Mouse (Mus musculus) limb, embryonic 10.5 days (tissue): ENCODE measurements at regions not wholly inside any gene's neighbourhood (a gene's known extent, or its start where the extent isn't known, plus 50 kb on each side); places are given as distances from the start of the nearest gene placed in this dataset.

Experiments used
- DNase-seq: peaks from one replicate; pipeline ENCODE4 v3.0.0-alpha.2; 2017; ENCODE audit warnings: low spot score
- H3K27ac ChIP-seq: fragments of 300-500 bp; sonication (generic); 2 replicates; pipeline ENCODE4 v1.5.1; 2016; ENCODE audit warnings: mild to moderate bottlenecking
- H3K27me3 ChIP-seq: fragments of 300-500 bp; sonication (generic); 2 replicates; pipeline ENCODE4 v1.6.1; 2016; ENCODE audit warnings: low read depth, mild to moderate bottlenecking; ENCODE audit not compliant: poor library complexity, severe bottlenecking
- H3K36me3 ChIP-seq: fragments of 300-500 bp; sonication (generic); 2 replicates; pipeline ENCODE4 v1.6.1; 2016; ENCODE audit warnings: mild to moderate bottlenecking, moderate library complexity
- H3K4me1 ChIP-seq: fragments of 300-500 bp; sonication (generic); 2 replicates; pipeline ENCODE4 v1.6.1; 2016
- H3K4me3 ChIP-seq: fragments of 300-500 bp; sonication (generic); 2 replicates; pipeline ENCODE4 v1.5.1; 2016; ENCODE audit warnings: mild to moderate bottlenecking, moderate library complexity
- H3K9me3 ChIP-seq: fragments of 300-500 bp; sonication (generic); replicated peaks from 2 replicates; pipeline ENCODE4 v1.6.1; 2016; ENCODE audit warnings: mild to moderate bottlenecking
- WGBS: fragments of 180-500 bp; shearing (Covaris S2); methylation state at CpG from one replicate; pipeline ENCODE4 v1.1.7; 2016; 5-methylcytosine and 5-hydroxymethylcytosine counted together

DNA sequence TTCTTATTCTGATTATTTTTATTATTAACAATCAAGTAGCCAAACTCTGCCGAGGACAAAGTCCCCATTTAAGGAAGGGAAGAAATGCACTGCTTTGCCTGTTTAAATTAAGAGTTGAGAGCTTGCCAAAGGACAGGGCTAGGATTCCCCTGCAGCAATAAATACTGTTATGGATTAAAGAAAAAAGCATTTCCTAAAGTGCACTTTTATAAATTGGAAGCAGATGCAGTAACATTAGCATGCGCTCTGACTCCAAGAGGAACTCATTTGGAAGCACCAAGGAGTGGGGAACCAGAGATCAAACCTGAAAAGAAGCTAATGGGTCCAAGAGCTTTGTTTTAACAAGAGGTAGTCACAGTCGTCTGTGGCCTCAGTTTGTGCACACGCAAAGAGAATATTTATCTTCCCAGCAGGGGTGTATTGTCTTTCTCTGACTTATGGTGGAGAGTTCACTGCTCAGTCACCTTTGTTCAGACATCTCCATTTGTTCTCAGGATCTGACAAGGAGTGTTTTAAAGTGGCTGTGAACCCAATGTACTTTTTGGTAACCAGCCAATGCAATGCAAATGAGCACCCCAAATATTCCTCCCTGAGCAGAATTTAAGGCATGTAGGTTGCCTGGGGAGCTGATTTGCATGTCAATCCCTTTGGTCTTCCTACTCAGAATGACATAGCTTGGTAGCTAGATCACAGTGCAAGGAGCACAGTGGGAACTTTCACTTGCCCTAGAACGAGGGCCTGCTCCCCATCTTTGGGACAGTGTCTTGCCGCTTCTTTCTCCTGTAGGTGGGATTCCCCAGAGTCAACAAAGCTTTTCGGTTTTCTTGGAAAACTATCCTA lies 119.1 kb upstream of the Nbea start:
- peaks cover 24% of the 10 kb centered on the region for H3K4me1 ChIP-seq
- H3K4me3 ChIP-seq = no peak overlapping the region
- DNase-seq = no peak
- no peaks in the 10 kb centered on the region for H3K9me3 ChIP-seq
- no peaks in the 10 kb centered on the region for H3K27me3 ChIP-seq
- H3K27ac ChIP-seq = peak overlapping the region; percentile 74
- H3K36me3 ChIP-seq = no peaks in the 10 kb centered on the region
- 27% methylated on average over 7 of the region's 7 CpGs for WGBS

DNA sequence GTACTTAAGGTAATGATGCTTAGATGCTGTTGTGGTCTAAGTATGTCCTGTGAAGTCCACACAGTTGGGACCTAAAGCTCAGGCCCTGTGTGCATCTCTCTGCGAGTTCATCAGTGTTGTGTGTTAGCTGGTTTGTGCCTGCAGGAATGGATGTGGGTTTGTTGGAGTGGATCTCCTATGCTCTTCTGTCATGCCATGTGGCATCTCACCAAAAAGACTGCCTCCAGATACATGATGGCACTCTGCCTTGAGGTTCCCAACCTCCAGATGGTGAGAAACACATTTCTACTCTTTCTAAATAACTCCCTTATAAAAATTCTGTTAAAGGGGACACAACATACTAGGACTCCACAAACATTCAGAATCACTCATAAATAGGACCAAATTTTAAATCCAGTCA lies 117.3 kb upstream of the Nbea start:
- Histone ChIP-seq H3K9me3 (no peaks in the 10 kb centered on the region), H3K27ac (no peak overlapping the region), H3K4me3 (no peak overlapping the region), H3K36me3 (no peaks in the 10 kb centered on the region), H3K27me3 (no peaks in the 10 kb centered on the region), H3K4me1 (peaks cover 38% of the 10 kb centered on the region)
- WGBS = 94% methylated on average over 1 of the region's 1 CpGs
- no peak for DNase-seq

DNA sequence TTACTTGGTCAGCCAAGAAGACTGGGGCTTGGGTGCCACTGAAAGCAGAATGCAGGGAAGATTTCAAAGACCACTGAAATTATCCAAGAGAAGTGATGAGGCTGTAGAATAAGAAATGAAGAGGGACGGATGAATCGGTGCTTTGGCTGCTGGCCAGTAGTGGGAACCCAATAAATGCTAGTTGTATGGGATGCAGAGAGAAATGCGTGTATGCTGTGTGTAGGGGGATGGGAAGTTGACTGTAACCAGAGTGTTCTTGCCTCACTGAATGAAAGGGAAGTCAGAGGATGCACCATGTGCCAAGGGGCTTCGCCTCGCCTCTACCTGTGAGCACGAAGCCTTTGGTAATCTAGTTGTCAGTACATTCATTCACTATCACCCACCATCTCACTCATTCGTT lies 112.1 kb upstream of the Nbea start:
- no peak overlapping the region for H3K27ac ChIP-seq
- H3K4me1 ChIP-seq = peaks cover 20% of the 10 kb centered on the region
- no peaks in the 10 kb centered on the region for H3K9me3 ChIP-seq
- H3K36me3 ChIP-seq = no peaks in the 10 kb centered on the region
- H3K27me3 ChIP-seq = no peaks in the 10 kb centered on the region
- 93% methylated on average over 7 of the region's 7 CpGs for WGBS
- no peak for DNase-seq
- H3K4me3 ChIP-seq = no peak overlapping the region

DNA sequence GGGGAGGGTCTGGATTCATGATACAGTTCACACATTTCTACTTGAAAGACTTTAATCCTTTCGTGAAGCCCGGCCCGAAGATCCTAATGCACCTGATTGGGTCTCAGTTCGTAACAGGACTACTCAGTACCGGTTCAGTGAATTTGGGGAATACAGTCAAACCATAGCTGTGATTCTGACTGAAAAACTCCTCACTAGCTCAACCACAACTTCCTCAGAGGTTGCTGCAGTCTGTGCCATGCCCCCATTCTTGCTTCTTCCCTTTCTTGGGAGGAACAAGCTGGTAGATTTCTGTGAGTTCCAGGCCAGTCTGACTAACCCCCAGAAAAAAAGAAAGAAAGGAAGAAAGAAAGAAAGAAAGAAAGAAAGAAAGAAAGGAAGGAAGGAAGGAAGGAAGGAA lies 98.0 kb upstream of the Nbea start:
- no peak for DNase-seq
- no peak overlapping the region for H3K4me3 ChIP-seq
- 99% methylated on average over 5 of the region's 5 CpGs for WGBS
- no peaks in the 10 kb centered on the region for H3K9me3 ChIP-seq
- H3K4me1 ChIP-seq = no peaks in the 10 kb centered on the region
- H3K36me3 ChIP-seq = no peaks in the 10 kb centered on the region
- no peak overlapping the region for H3K27ac ChIP-seq
- no peaks in the 10 kb centered on the region for H3K27me3 ChIP-seq

DNA sequence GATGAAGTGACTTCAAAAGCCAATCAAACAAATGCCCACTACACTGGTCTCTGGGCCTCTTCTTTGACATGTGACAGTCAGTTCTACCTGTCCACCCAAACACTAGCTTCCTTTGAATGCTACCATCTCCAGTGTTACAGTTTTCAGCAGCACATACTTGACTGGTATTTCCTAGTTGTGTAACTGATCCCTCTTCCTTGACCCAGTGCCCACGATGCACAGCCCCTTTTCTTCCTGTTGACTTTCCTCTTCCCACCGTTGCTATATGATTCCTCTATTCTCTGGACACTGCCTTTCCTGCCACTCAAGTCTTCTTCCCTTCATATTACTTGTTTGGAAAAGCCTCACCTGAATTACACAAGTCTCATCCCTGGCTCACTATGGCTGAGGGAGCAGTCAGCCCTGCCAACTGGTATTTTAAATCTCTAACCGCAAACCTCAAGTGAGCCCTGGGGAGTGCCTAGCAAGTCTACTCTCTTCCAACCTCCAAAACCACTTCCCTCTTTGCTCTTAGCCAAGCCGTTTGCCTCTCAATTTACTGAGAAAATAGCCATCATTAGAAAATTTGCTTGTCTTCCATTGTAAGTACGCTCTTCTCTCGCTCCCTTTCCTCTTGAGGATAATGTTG lies 96.9 kb upstream of the Nbea start:
- WGBS = 91% methylated on average over 6 of the region's 6 CpGs
- H3K27me3 ChIP-seq = no peaks in the 10 kb centered on the region
- no peak overlapping the region for H3K4me3 ChIP-seq
- H3K9me3 ChIP-seq = no peaks in the 10 kb centered on the region
- no peaks in the 10 kb centered on the region for H3K4me1 ChIP-seq
- H3K27ac ChIP-seq = no peak overlapping the region
- no peak for DNase-seq
- H3K36me3 ChIP-seq = no peaks in the 10 kb centered on the region

DNA sequence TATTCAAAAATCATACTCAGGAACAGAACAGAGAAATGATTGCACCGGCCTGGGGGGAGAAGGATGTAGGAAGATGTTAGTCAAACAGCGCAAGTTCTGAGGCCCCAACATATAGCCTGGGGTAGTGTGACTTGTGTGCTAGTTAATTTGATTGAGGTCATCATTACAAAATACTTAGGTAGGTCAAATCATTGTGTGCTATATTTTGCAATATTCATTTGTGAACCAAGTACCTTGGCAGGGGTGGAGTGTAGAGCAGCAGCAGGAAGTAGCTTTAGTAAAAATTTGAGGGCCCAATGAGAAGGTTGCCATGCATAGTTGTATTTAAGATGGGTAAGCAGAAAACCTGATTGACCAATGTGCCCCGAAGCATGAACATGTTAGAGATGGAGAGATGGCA lies 89.1 kb upstream of the Nbea start:
- DNase-seq = no peak
- Histone ChIP-seq H3K9me3 (no peaks in the 10 kb centered on the region), H3K27ac (no peak overlapping the region), H3K4me3 (no peak overlapping the region), H3K27me3 (no peaks in the 10 kb centered on the region), H3K4me1 (no peaks in the 10 kb centered on the region), H3K36me3 (no peaks in the 10 kb centered on the region)
- WGBS = 93% methylated on average over 3 of the region's 3 CpGs

DNA sequence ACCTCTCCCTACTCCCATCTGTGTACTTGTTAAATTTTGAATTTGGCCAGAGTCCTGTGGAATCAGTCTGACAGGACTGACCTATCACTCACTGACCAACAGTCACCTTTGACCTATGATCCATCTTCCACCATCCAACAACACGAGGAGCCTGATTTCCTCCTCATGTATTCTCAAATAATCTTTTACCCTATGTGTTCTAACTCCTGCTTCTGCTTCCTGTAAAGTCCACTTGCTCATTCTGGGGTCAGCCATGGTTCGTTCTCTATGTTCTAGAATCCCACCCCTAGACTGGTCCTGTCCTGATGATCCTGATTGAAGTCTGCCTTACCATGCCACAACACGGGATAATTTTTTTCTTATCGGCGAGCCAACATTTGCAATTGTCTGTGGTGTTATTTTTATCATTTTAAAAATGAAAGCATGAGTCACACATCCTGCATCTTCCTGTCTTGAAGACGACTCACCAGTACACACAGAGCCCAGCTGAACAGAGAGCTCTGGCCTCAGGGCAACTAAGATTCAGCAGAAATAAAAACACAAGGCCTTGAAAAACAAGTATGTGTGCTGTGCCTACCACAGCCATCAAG lies 86.8 kb upstream of the Nbea start:
- no peaks in the 10 kb centered on the region for H3K4me1 ChIP-seq
- no peak overlapping the region for H3K4me3 ChIP-seq
- DNase-seq = no peak
- H3K27ac ChIP-seq = no peak overlapping the region
- no peaks in the 10 kb centered on the region for H3K9me3 ChIP-seq
- H3K27me3 ChIP-seq = no peaks in the 10 kb centered on the region
- WGBS = 80% methylated on average over 6 of the region's 6 CpGs
- H3K36me3 ChIP-seq = no peaks in the 10 kb centered on the region

DNA sequence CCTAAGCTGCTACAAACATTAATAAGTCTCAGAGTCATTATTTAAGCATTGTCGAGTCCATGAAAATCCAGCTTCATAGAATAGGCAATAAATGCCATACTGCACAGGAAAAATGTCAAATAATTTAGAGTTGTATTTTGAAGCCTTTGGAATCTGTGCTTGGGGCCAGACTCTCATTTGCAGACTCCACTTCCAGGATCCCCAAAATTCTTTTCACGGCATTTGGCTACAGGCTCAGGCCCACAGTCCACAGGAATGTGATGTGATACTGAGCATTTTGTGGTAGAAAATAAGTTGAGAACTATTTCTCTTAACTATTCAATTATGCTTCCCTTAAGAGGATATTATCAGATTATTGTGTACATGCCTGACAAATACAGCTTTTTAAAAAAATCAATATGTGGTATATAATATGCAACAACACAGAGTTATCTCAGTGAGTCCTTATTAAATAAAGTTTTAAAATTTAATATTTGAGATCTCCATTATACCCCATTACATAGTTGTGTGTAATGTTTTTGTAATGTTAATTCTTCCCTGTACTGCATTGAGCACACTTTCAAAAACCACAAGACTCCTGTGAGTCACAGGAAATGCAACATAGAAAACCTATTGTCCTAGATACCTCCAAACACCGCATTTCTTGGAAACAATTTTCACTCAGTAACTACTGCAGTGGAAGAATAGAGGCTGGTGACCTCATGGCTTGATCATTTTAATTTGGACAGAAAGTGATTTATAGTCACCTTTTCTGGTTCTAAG lies 78.5 kb upstream of the Nbea start:
- Histone ChIP-seq H3K36me3 (no peaks in the 10 kb centered on the region), H3K4me1 (no peaks in the 10 kb centered on the region), H3K9me3 (no peaks in the 10 kb centered on the region), H3K4me3 (no peak overlapping the region), H3K27ac (no peak overlapping the region), H3K27me3 (no peaks in the 10 kb centered on the region)
- no peak for DNase-seq
- 90% methylated on average over 3 of the region's 3 CpGs for WGBS

DNA sequence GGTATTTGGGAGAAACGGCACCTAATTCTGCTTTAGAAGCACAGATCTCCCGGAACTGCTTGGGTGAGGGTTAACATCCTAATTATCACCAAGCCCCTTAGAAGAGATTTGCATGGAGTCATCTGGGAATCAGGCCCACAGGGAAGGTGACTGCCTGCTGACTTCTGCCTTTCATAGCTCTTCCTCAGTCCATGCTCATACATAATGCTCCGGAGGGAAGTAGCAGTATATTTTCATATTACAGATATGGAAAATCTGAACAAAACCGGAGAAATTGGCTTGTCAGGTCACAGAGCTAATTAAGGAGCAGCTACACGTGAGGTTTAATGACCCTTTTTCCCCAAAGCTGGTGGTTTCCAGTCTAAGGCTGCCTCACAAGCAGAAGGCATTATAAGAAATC lies 72.8 kb upstream of the Nbea start:
- H3K4me3 ChIP-seq = no peak overlapping the region
- peaks cover 7% of the 10 kb centered on the region; the same call in 1 of the 2 replicates for H3K4me1 ChIP-seq
- no peaks in the 10 kb centered on the region for H3K27me3 ChIP-seq
- DNase-seq = no peak
- no peaks in the 10 kb centered on the region for H3K9me3 ChIP-seq
- H3K27ac ChIP-seq = no peak overlapping the region
- 56% methylated on average over 5 of the region's 5 CpGs for WGBS
- H3K36me3 ChIP-seq = no peaks in the 10 kb centered on the region

DNA sequence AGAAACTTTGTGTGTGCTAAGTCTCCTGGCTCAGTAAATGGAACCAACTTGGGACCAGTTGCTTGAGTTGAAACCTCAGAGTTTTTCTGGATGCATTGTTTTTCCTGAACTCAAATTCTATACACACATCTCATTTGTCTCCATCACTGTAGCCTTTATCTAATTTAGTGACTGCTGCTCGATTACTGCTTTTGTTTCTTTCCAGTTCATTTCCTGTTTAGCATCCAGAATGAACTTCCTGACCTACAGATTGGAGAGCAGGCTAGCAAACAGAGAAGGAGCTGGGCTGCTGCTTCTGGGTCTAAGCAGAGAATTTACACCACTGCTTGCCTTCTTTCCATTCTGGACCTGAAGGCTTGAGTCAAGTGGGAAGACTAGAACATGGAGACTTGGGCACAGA lies 60.9 kb upstream of the Nbea start:
- no peaks in the 10 kb centered on the region for H3K27me3 ChIP-seq
- no peak overlapping the region for H3K27ac ChIP-seq
- no peaks in the 10 kb centered on the region for H3K9me3 ChIP-seq
- WGBS = 58% methylated on average over 1 of the region's 1 CpGs
- no peaks in the 10 kb centered on the region for H3K4me1 ChIP-seq
- H3K36me3 ChIP-seq = no peaks in the 10 kb centered on the region
- DNase-seq = no peak
- H3K4me3 ChIP-seq = no peak overlapping the region

DNA sequence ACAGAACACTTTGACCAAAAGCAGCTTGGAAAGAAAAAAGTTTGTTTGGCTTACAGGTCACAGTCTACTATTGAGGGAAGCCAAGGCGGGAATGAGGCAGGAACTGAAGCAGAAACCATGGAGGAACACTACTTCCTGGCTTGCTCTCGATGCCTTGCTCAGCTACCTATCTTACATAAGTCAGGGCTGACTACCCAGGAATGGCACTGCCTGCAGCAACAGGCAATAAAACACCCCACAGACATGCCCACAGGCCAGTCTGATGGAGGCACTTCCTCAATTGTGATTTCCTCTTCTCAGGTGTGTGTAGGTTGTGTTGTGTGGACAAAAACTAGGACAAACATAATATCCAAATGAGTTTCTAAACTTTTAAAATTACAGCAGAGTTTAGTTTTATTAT lies 54.7 kb upstream of the Nbea start:
- H3K4me3 ChIP-seq = no peak overlapping the region
- WGBS = 77% methylated on average over 2 of the region's 2 CpGs

DNA sequence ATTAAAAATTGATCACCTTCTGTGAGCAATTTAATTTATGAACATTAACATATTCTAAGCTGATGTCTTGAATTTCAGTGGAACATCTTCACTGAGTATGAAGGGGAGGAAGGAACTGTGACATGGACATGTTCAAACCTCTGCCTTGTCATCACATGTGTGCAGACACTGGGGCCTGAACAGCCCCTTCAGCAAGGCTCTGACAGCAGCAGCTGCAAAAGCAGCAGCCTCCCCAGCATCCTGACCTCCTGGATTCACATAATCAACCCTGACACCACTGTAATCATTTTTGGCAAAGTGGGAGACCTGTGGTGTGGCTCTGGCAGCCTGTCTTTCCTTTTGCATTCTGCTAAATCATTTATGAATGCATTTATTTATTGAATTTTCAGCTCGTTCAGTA lies 52.7 kb upstream of the Nbea start:
- DNase-seq = no peak

More for the DNA sequence above, 54.7 kb upstream of the Nbea start:
- no peaks in the 10 kb centered on the region for H3K9me3 ChIP-seq
- H3K4me1 ChIP-seq = no peaks in the 10 kb centered on the region
- DNase-seq = no peak
- no peaks in the 10 kb centered on the region for H3K27me3 ChIP-seq
- H3K27ac ChIP-seq = no peak overlapping the region
- no peaks in the 10 kb centered on the region for H3K36me3 ChIP-seq

More for the DNA sequence above, 52.7 kb upstream of the Nbea start:
- H3K36me3 ChIP-seq = no peaks in the 10 kb centered on the region
- no peak overlapping the region for H3K4me3 ChIP-seq
- WGBS = 83% methylated on average over 1 of the region's 1 CpGs
- no peaks in the 10 kb centered on the region for H3K27me3 ChIP-seq
- H3K27ac ChIP-seq = no peak overlapping the region
- no peaks in the 10 kb centered on the region for H3K9me3 ChIP-seq
- H3K4me1 ChIP-seq = no peaks in the 10 kb centered on the region
